Mouse (Mus musculus) skeletal muscle tissue, adult 2 months (tissue): ENCODE data around the gene Tmem234.

Source experiments
- DNase-seq: peaks from one replicate; pipeline ENCODE4 v3.0.0-alpha.2; 2012; ENCODE audit warnings: low read depth, low spot score

Tmem234 gene

DNA sequence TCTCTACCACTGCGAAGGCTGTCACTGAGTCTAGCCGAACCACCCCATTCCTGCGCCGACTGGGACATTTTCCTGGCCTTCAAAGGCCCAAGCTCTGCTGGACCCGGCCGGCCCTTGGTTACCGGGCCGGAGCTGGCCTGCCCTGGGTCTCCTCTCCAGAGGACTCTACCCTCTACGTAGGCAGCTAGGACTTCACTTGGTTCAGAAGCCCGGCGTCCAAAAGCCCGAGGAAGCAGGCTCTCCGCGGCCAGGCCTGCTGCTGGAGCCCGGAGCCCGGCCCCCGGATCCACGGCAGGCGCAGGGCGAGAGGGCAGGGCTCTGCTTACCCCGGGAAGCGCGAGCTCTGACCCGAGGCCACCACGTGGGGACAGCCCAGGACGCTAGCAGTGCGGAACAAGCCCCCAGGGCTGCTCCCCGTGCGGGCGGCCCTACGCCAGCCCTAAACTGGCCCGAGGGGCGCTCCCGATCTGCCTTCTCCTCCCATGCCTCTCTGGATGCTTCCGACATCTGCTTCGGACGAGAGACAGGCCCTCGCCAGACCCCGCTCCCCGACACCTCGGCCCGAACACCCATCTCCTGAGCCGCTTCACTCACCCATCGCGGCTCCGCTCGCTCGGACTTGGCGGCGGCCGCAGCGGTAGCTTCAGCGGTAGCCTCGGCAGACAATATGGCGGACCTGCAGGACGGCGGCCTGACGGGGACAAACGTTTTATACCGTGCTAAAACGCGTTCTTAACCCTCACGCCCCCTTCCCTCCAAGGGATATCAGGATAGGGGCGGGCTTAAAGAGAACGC is 71.8 kb downstream of the Tmem234 start, which contains the start of gene Kpna6:
Kpna6 (minus strand) TSS at position 685 of the 795 bp plus-strand sequence.
- peak; percentile 82 for DNase-seq

DNA sequence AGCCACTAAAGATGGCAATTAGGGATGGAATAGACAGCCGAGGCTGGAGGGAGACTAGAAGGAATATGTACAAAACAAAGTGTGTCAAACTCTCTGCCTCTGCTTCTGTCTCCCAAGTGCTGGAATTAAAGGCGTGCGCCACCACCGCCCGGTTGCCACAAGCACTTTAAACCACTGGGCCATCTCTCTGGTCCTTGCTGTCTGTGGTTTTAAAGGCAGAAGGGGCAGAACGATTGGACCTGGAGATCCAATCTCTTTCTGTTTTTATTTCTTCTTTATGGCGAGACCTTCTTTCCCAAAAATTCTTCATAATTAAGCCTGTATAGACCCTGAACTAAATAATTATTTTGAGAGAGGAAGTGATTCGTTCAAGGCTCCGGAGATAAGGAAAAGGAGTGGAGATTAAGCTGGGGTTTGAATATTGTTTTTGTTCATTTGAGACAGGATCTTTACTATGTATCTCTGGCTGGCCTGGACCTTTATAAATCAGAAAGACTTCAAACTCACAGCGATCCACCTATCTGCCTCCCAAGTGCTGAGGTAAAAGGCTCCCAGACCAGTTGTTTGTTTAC is 72.5 kb downstream of the Tmem234 start:
- DNase-seq: no peak
